Mouse (Mus musculus) spleen, adult 12 weeks (tissue): ENCODE data around the gene 1190007I07Rik.
"Not testable (repeated sequence)": the region's sequence is repeated elsewhere in the genome, so short reads cannot be mapped to it uniquely, and the experiment has no call there.

Experiments used
- DNase-seq: peaks from one replicate; pipeline ENCODE4 v3.0.0; 2022; ENCODE audit warnings: low spot score

Gene 1190007I07Rik

DNA sequence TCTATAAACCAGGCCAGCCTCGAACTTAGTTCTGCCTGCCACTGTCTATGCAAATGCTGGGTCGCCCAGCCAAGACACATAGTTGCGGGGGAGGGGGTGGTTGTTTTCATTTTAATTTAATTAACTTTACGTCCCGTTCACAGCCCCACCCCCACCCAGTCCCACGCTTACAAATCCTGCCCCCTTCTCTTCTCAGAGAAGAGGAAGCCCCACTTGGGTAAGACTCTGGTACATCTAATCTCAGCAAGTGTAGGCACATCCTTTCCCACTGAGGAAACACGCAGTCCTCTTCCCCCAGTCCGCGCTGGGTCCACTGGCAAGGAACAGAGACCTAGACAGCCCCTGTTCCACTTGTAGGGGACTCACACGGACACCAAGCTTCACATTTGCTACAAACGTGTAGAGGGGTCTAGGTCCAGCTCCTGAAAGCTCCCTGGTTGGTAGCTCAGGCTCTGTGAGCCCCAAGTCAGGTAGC lies 6.1 kb upstream of the 1190007I07Rik start:
- no peak for DNase-seq

- not testable (repeated sequence) for DNase-seq
Measured at GRCm38 (mm10) chr10:82623553-82623932, 515 bp upstream of the 1190007I07Rik start.

DNA sequence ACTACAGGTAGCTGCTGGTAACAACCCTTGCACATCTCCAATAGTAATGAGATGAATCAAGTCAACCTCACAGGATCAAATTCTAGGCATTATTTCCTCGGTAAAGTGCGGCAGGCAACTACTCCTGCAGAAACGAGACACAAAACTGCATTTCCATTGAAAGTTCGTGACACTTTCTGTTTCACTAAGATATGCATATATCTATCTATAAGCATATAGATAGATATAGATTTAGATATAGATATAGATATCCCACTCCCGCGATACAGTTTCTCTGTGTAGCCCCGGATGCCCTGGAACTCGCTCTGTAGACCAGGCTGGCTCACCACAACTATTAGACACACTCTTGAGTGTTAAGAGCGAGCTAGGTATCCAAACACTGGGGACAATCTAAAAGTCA lies 793 bp downstream of the 1190007I07Rik start:
- no peak for DNase-seq

GRCm38 (mm10) chr10:82594421-82594820 lies 28.6 kb downstream of the 1190007I07Rik start:
- DNase-seq = not testable (repeated sequence)

GRCm38 (mm10) chr10:82589673-82590072 lies 33.4 kb downstream of the 1190007I07Rik start:
- not testable (repeated sequence) for DNase-seq

- DNase-seq = not testable (repeated sequence)
Measured at GRCm38 (mm10) chr10:82571091-82571490, 51.9 kb downstream of the 1190007I07Rik start.
